Mouse (Mus musculus) MN1 (cell line): ENCODE measurements around the gene Fam90a1b.
A peak's percentile ranks its signal among the peaks of the same experiment; 100 is the strongest.
"Not testable (repeated sequence)": the region's sequence is repeated elsewhere in the genome, so short reads cannot be mapped to it uniquely, and the experiment has no call there.

Experiments used
- DNase-seq: peaks from one replicate; pipeline ENCODE4 v3.0.0-alpha.2; 2016; ENCODE audit warnings: low spot score

The Fam90a1b gene

DNA sequence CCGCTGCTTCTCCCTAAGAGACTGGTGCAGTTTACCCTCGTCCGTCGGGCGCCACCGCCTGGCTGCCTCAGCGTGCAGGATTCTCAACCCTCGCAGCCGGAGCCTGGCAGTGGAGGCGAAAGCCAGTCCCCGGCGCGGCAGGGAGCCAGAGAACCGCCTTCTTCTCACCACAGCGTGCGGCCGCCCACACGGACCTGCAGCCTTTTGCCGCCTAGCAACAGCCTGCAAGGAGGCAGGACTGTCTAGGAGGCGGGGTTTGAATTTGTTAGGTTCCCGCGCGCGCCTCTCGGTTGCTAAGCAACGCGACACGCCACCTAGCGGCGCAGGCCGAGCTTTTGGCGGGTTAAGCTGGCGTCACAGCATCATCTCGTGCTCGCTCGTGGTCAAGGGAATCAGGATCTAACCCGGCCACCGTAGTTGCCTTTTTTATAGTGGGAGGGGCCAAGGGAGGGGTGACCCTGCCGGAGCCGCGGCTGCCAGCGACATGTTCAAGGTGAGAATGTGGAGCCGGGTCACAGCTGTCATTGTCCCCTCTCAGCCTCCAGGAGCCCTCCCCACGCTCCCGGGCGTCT lies at the start of gene Fam90a1b, which contains the start of gene Apoo:
Gene Fam90a1b, minus strand, starts transcription at position 108 of the 572 bp plus-strand sequence.
Gene Apoo, plus strand, starts transcription at position 448 of the 572 bp plus-strand sequence.
- peak; percentile 95 for DNase-seq

DNA sequence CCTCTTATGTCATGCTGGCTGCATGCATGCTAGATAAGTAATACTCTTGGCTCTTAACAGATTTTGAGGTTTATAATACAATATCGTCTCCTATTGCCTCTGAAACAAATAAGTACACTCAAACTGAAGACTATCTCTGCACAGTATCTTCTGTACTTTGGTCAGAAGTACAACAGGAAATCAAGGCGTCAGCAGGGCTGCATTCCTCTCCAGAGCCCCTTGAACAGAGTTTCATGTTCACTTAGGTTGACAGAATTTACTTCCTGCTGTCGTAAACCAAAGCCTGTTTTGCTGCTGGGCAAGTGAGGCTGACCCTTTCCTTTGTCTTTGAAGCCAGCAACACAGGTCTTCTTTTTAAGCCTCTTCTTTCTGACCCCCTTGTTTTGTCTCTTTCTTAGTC lies 42.4 kb upstream of the Fam90a1b start:
- no peak for DNase-seq

DNA sequence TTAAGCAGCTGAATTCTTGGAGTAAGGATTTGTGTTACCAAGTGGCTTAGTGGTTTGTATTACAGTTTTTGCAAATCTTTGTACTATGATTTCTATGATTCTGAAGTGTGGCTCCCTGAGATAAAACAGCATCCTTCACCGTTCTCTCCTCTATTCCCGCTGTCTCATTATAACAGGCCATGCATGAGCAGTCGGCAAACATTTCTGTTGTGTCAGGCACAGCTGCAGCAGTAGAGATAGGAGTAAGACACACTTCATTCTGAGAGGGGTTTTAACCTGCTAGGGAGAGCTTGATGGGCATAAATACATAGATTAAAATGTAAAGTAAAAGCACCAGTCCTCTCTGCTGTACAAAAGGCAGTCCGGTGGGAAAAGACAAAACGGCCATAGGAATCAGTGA lies 12.2 kb upstream of the Fam90a1b start:
- DNase-seq: no peak

DNA sequence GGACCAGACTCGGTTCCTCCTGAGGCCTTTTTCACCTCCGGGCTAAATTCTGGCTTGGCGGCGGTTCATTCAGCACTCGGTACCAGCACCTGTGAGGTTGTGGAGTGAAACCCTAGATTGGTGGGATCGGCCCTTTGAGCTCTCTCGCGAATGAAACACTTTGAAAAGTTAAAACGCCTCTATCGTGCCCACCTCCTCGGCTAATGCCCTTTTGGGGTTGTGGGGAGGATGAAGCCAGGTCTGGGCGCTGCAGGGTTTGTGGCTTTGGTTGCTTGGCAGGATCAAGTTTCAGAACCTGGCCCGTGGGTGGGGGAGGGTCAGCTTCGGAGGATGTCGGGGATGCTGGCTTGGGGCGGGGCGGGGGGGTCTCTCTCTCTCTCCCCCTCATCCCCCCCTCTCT lies 671 bp upstream of the Fam90a1b start:
- no peak for DNase-seq

DNA sequence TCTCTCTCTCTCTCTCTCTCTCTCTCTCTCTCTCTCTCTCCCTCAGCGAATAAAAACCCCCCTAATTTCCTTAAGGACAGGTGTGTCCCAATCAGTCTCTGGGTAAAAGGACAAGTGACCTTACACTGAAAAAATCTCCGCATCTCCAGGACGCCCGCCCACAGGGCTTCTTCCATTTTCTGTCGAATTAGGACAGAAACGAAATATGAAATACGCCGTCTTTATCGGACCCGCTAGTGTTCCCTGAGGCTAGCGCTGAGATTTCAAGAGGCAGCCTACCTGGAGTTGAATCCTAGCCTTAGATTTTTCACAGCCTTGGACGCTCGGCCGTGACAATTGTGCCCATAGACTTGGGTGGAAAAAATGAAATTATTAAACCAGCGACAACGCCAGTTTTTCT lies 548 bp downstream of the Fam90a1b start:
- no peak for DNase-seq

DNA sequence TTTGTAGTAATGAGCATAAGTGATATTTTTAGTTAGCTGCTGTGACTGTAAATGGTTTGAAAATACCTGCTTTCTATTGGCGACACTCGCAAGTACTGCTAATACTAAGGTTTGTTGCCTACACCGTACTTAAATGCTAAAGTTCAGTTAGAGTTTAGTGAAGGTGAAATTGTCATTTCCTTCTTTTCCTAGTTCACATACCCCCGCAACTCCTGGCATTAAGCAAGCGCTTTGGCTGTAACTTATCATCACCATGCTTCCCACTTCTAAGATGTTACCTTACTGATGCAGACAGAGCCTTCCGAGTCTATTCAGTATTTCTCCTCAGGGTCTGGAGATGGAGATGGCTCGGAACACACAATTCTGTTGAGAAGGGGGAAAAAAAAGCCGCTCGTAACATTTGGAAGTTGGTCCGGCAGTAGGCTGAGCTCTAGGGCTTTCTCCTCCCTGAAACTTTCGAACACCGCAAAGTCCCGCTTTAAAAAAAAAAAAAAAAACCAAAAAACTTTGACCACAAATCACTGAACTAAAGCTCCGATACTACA lies 1.1 kb downstream of the Fam90a1b start:
- no peak for DNase-seq

DNA sequence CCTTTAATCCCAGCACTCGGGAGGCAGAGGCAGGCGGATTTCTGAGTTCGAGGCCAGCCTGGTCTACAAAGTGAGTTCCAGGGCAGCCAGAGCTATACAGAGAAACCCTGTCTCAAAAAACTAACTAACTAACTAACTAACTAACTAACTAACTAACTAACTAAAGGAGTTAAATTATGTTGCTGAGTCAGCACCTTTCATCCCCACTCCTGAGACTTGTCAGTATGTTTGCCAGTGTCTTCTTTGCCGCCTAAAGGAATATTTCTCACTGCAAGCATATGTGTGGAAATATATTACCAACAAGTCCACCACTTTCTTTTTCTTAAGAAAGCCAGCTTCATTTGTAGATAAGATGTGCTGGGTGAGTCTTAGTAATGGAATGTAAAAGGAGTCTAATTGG lies 22.9 kb downstream of the Fam90a1b start:
- not testable (repeated sequence) for DNase-seq

DNA sequence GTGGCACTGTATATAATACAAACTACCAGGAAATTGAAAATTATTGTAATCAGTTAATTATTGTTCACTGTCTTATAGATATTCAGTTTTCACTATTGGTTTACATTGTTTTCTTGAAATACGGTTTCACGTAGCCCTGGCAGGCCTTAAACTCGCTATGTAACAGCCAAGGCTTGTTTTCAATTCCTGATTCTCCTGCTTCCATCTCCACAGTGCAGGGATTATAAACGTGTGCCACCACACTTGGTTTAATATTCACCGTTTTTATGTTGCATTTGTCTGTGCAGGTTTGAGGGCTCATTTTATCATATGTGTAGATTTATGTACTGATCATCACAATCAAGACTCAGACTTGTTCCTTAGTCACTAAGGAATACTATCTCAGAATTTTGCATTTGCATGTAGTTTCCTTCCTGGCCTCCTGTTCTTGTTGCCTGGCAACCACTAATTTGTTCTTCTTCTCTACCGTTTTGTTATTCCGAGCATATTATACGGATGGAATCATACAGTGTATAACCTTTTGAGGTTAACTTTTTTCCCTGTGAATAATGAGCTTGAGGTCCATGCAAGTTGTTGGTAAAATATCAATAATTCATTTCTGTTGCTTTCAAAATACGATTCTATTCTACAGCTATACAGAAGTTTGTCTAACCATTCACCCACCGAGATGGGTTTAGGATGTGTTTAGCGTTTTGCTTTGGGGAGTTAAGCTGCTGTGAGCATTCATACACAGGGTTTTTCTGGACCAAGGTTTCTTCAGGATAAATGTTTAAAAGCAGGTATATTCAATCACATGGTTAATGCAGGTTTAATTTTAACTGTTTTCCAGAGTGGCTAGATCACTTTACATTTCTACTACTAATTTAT lies 45.3 kb downstream of the Fam90a1b start:
- DNase-seq: no peak
